Mouse (Mus musculus) midbrain, embryonic 11.5 days (tissue): ENCODE results near the gene Actl6b. TPM values are rescaled to one million over a fixed set of nuclear protein-coding genes. Genes with fewer than 3 reads are reported as not detected.

Source experiments
- ATAC-seq: fragments of 200-750 bp; cut with Nextera tagmentation; 2 replicates; pipeline ENCODE4 v1.8.0; 2017; ENCODE audit warnings: moderate TSS enrichment, moderate library complexity; ENCODE audit not compliant: low FRiP score
- DNase-seq: peaks from one replicate; pipeline ENCODE4 v3.0.0; 2015; ENCODE audit warnings: low spot score; ENCODE audit errors: missing footprints
- H3K27ac ChIP-seq: fragments of 300-500 bp; sonication (generic); 2 replicates; pipeline ENCODE4 v1.5.1; 2014; ENCODE audit warnings: low read depth, low read length
- H3K27me3 ChIP-seq: fragments of 300-500 bp; sonication (generic); 2 replicates; pipeline ENCODE4 v1.6.1; 2014; ENCODE audit warnings: mild to moderate bottlenecking, low read length, moderate library complexity, mixed read lengths; ENCODE audit not compliant: control insufficient read depth, insufficient read depth
- H3K36me3 ChIP-seq: fragments of 300-500 bp; sonication (generic); 2 replicates; pipeline ENCODE4 v1.6.1; 2014; ENCODE audit warnings: mild to moderate bottlenecking, low read length, moderate library complexity, mixed read lengths; ENCODE audit not compliant: control insufficient read depth, insufficient read depth
- H3K4me1 ChIP-seq: fragments of 300-500 bp; sonication (generic); 2 replicates; pipeline ENCODE4 v1.6.1; 2014; ENCODE audit warnings: low read length; ENCODE audit not compliant: control insufficient read depth, insufficient read depth
- H3K4me2 ChIP-seq: fragments of 300-500 bp; sonication (generic); 2 replicates; pipeline ENCODE4 v1.6.1; 2014; ENCODE audit warnings: mild to moderate bottlenecking, moderate library complexity
- H3K4me3 ChIP-seq: fragments of 300-500 bp; sonication (generic); 2 replicates; pipeline ENCODE4 v1.5.1; 2014; ENCODE audit warnings: low read depth, low read length
- H3K9ac ChIP-seq: fragments of 300-500 bp; sonication (generic); 2 replicates; pipeline ENCODE4 v1.6.1; 2014; ENCODE audit warnings: low read length
- H3K9me3 ChIP-seq: fragments of 300-500 bp; sonication (generic); 2 replicates; pipeline ENCODE4 v1.6.1; 2016; ENCODE audit warnings: low read length; ENCODE audit not compliant: control insufficient read depth
- WGBS: fragments of 180-500 bp; shearing (Covaris S2); extraction: QIAGEN DNeasy Blood & Tissue Kit; methylation state at CpG from one replicate; pipeline ENCODE4 v1.1.7; 2014; 5-methylcytosine and 5-hydroxymethylcytosine counted together
- polyA plus RNA-seq: library from polyadenylated mRNA; unstranded; fragments of >200 nt; fragmentation: Nextera tagmentation; extraction: Ambion mirVana; gene quantifications from 2 replicates; pipeline ENCODE4 v1.2.1, GENCODE M21; 2014

Actl6b gene
- polyA plus RNA-seq, 1 experiment from 2014 or later = 31.1 TPM

DNA sequence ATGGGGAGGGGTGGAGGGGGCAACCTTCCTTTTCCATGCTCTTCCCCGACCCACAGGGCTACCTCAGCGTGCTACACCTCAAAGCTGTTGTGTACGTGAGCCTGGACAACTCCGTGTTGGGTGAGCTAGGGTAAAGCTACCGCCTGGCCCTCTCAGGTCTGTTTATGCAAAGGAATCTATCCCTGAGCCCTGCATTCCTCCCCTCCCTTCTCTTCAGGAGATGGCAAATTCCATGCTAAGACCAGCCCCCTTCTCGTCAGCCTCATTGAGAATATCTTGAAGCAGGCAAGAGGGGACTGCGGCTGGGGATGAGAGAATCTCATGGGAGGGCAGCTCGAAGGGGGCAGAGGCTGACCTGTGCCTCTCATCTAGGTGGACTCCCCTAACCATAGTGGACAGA lies 29.4 kb downstream of the Actl6b start:
- ATAC-seq (0 out of 2 replicates have a peak, but pooled peaks have one; percentile 33), DNase-seq (no peak)
- WGBS = 41% methylated on average over 8 of the region's 8 CpGs
- Histone ChIP-seq H3K9me3 (no peaks in the 10 kb centered on the region), H3K36me3 (no peaks in the 10 kb centered on the region), H3K4me3 (no peak overlapping the region), H3K27ac (no peak overlapping the region), H3K9ac (no peak overlapping the region), H3K27me3 (peaks cover 2% of the 10 kb centered on the region; the same call in 1 of the 2 replicates), H3K4me1 (no peaks in the 10 kb centered on the region), H3K4me2 (no peak overlapping the region)

DNA sequence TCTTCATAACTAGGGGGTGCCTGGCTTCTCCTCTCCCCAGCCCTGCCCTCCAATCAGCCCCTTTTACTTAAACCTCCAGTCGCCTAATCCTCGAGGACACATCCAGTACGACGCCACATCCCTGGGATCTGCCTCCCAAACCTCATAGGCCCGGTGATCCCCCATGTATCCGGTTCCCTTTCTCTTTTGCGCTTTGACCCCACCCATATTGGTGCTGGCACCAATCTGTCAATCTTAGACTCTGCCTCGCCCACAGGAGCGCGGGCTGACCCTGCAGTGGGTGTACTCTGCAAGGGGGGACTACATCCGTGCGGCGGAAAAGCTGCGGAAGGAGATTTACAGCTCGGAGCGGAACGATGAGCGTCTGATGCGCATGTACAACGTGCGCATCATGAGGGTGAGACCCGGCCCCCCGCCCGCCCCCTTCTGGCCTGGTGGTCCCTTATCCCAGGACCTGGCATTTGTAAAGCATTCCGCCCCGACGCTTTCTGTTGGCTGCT lies 30.4 kb downstream of the Actl6b start:
- H3K9ac ChIP-seq = peak overlapping the region; percentile 49; the same call in 1 of the 2 replicates
- peak overlapping the region; percentile 24 for H3K4me3 ChIP-seq
- 10% methylated on average over 27 of the region's 27 CpGs for WGBS
- no peaks in the 10 kb centered on the region for H3K4me1 ChIP-seq
- no peaks in the 10 kb centered on the region; the same call in 1 of the 2 replicates for H3K9me3 ChIP-seq
- H3K4me2 ChIP-seq = peak overlapping the region; percentile 45
- no peak overlapping the region for H3K27ac ChIP-seq
- peaks cover 2% of the 10 kb centered on the region; the same call in 1 of the 2 replicates for H3K27me3 ChIP-seq
- H3K36me3 ChIP-seq = no peaks in the 10 kb centered on the region
- peak; percentile 72 for ATAC-seq
- peak; percentile 93 for DNase-seq

DNA sequence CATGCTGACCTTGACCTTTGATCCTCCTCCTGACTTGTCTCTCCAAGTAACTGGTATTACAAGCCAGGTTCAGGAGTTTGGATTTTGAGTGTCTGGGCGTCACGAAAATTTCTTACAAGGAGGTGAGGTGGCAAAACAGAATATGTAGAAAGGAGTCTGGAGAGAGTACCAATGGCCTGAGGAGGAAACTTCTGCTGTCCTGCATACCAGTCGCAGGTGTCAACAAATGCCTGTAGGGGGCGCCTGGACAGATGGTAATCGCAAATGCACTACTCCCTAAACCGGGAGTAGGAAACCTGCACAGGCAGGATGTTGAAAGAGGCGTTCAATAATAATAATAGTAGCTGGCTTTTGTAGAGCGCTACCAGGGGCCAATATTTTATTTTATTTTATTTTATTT lies 31.7 kb downstream of the Actl6b start:
- no peak overlapping the region for H3K9ac ChIP-seq
- H3K9me3 ChIP-seq = no peaks in the 10 kb centered on the region; the same call in 1 of the 2 replicates
- ATAC-seq (no peak), DNase-seq (peak; percentile 86)
- no peaks in the 10 kb centered on the region for H3K36me3 ChIP-seq
- H3K27ac ChIP-seq = no peak overlapping the region
- WGBS = 33% methylated on average over 8 of the region's 8 CpGs
- H3K4me3 ChIP-seq = no peak overlapping the region
- H3K4me2 ChIP-seq = no peak overlapping the region
- peaks cover 2% of the 10 kb centered on the region; the same call in 1 of the 2 replicates for H3K27me3 ChIP-seq
- no peaks in the 10 kb centered on the region for H3K4me1 ChIP-seq

DNA sequence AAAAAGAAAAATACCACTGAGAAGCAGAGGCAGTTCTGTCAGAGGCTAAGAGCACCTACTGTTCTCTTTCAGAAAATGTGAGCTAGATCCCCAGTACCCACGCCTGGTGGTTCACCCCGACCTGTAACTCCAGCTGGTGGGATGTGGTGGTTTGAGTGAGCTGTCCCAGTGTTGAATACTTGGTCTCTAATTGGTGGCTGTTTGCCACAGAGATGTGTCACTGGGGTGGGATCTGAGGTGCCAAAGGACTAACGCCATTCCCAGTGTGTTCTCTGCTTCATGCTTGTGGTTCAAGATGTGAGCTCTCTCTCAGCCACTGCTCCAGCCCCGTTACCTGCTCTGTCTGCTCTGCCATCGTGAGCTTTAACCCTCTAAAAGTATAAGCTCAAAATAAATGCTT lies 37.2 kb downstream of the Actl6b start:
- Histone ChIP-seq H3K9ac (no peak overlapping the region), H3K36me3 (no peaks in the 10 kb centered on the region), H3K4me1 (no peaks in the 10 kb centered on the region), H3K4me3 (no peak overlapping the region), H3K27me3 (no peaks in the 10 kb centered on the region), H3K4me2 (no peak overlapping the region), H3K9me3 (no peaks in the 10 kb centered on the region; the same call in 1 of the 2 replicates), H3K27ac (no peak overlapping the region)
- WGBS = 81% methylated on average over 5 of the region's 5 CpGs
- ATAC-seq (no peak), DNase-seq (no peak)

DNA sequence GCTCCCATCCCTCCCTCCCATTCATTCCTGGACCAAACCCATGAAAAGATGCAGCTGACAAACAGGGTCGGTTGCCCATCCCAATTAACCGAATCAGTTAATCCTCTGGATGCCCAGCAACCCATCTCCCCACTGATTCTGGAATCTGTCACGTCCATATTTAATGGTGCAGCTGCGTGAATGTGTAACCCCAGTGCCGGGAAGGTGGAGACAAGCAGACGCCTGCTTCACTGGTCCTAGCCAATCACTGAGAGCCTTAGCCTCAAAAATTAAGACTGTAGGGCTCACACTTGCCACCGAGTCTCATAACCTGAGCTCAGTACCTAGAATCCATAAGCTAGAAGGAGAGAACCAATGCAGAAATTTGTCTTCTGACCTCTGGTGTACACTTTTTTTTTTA lies 42.6 kb downstream of the Actl6b start:
- 86% methylated on average over 7 of the region's 7 CpGs for WGBS
- Histone ChIP-seq H3K36me3 (no peaks in the 10 kb centered on the region; the same call in 1 of the 2 replicates), H3K9ac (no peak overlapping the region), H3K4me1 (peaks cover 9% of the 10 kb centered on the region), H3K27ac (no peak overlapping the region), H3K27me3 (no peaks in the 10 kb centered on the region), H3K9me3 (no peaks in the 10 kb centered on the region), H3K4me3 (no peak overlapping the region), H3K4me2 (no peak overlapping the region)
- ATAC-seq (no peak), DNase-seq (peak; percentile 76)

DNA sequence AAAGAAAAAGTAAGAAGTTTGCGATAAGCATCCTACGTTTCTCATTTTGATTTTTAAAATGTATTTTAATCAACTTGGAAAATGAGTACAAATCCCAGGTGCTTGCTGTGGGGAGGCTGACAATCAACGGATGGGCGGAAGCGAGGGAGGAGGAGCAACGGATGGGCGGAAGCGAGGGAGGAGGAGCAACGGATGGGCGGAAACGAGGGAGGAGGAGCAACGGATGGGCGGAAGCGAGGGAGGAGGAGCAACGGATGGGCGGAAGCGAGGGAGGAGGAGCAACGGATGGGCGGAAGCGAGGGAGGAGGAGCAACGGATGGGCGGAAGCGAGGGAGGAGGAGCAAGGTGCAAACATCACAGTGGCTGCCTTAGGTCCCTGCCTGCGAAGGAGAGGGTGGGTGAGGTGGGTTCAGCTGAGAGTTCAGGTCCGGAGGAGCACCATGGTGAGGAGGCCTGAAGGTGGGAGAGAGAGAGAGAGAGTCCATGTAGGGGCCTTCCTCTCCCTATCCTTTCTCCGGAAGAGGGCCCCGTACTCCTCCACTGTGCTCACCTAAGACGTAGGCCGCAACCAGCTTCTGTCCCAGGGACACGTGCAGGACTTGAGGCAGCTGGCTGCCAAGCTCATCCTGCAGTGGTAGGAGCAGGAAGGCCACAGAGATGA lies 43.4 kb downstream of the Actl6b start:
- no peak overlapping the region for H3K4me3 ChIP-seq
- no peak overlapping the region for H3K27ac ChIP-seq
- peaks cover 9% of the 10 kb centered on the region for H3K4me1 ChIP-seq
- H3K4me2 ChIP-seq = peak overlapping the region; percentile 30
- WGBS = 33% methylated on average over 30 of the region's 30 CpGs
- H3K9me3 ChIP-seq = no peaks in the 10 kb centered on the region
- H3K36me3 ChIP-seq = no peaks in the 10 kb centered on the region; the same call in 1 of the 2 replicates
- DNase-seq = peak; percentile 71
- no peaks in the 10 kb centered on the region for H3K27me3 ChIP-seq
- H3K9ac ChIP-seq = no peak overlapping the region
- no peak for ATAC-seq

DNA sequence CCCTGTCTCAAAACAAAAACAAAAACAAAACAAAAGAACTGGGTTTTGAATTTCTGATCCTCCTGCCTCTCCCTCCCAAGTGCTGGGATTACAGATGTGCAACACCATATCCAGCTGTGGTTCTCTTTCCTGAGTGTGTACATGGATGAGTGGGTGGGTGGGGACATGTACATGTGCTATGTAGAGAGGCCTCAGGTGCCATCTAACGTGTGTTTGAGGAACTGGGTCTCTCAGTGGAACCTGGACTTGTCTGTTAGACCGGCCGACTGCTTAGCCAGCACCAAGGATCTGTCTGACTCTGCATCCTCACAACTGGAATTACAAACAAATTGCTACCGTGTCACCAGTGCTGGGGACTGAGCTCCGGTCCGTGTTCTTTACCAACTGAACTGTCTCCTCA lies 44.3 kb downstream of the Actl6b start:
- H3K4me1 ChIP-seq = peaks cover 14% of the 10 kb centered on the region

DNA sequence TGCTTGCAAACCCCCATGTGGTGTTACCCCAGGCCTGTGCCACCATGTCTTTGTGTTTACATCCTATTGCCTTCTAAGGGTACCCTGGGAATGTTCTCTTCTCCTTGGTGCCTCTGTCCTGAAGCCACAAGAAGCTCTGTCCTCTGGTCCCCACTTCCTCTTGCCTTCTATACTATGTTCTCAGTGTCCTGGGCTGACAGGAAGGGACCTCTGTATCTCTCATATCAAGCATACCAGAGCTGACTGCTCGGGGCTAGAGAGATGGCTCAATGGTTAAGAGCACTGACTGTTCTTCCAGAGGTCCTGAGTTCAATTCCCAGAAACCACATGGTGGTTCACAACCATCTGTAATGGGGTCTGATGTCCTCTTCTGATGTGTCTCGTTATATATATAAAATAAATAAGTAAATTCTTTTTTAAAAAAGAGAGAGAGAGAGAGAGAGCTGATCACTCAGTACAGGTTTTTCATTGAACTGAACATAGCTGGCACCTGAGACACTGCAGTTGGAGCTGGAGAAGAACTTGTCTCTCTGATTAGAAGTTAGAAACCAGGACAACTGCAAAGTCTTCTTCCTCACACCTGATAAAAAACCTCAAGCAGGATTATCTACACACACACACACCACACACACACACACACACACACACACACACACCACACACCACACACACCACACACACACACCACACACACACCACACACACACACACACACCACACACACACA lies 44.9 kb downstream of the Actl6b start:
- H3K36me3 ChIP-seq = no peaks in the 10 kb centered on the region; the same call in 1 of the 2 replicates
- DNase-seq (no peak), ATAC-seq (no peak)
- no peak overlapping the region for H3K4me3 ChIP-seq
- H3K4me1 ChIP-seq = peaks cover 14% of the 10 kb centered on the region
- H3K27ac ChIP-seq = no peak overlapping the region
- H3K4me2 ChIP-seq = no peak overlapping the region
- no peak overlapping the region for H3K9ac ChIP-seq
- no peaks in the 10 kb centered on the region for H3K27me3 ChIP-seq
- H3K9me3 ChIP-seq = no peaks in the 10 kb centered on the region
- 89% methylated on average over 2 of the region's 2 CpGs for WGBS

More for the DNA sequence above, 44.3 kb downstream of the Actl6b start:
- H3K4me2 ChIP-seq = no peak overlapping the region
- no peaks in the 10 kb centered on the region; the same call in 1 of the 2 replicates for H3K36me3 ChIP-seq
- WGBS = 91% methylated on average over 6 of the region's 6 CpGs
- ATAC-seq (no peak), DNase-seq (peak; percentile 59)
- H3K27ac ChIP-seq = no peak overlapping the region
- H3K9ac ChIP-seq = no peak overlapping the region
- H3K9me3 ChIP-seq = no peaks in the 10 kb centered on the region
- no peaks in the 10 kb centered on the region for H3K27me3 ChIP-seq
- H3K4me3 ChIP-seq = no peak overlapping the region

DNA sequence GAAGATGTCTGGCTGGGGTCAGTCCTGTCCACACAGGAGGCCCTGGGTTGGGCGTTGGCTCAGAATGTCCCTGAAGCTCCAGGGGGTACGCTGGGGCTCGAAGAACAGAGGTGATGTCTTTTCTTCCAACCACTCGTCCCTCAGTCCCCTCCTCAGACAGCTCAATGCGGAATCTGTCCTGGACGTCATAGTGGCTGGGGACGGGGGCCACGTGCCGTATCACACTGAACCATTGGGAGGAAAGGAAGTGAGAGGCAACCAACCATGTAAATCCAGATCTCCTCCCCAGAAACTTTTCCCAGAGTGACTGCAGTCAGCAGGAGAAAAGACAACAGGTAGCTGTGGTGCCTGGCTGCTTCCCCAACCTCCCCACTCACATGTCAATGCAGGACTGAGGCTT lies 46.3 kb downstream of the Actl6b start:
- Histone ChIP-seq H3K27me3 (no peaks in the 10 kb centered on the region), H3K27ac (no peak overlapping the region), H3K4me2 (peak overlapping the region; percentile 92), H3K36me3 (no peaks in the 10 kb centered on the region; the same call in 1 of the 2 replicates), H3K4me3 (peak overlapping the region; percentile 49; the same call in 1 of the 2 replicates), H3K9ac (no peak overlapping the region; the same call in 1 of the 2 replicates), H3K9me3 (no peaks in the 10 kb centered on the region), H3K4me1 (peaks cover 14% of the 10 kb centered on the region)
- DNase-seq (no peak), ATAC-seq (no peak)
- WGBS = 54% methylated on average over 9 of the region's 9 CpGs
